Mouse (Mus musculus) liver, embryonic 12.5 days (tissue): ENCODE results near the gene Prkab2. TPM values are rescaled to one million over a fixed set of nuclear protein-coding genes. Genes with fewer than 3 reads are reported as not detected.

Experiments
- ATAC-seq: fragments of 200-750 bp; cut with Nextera tagmentation; 2 replicates; pipeline ENCODE4 v1.8.0; 2017; ENCODE audit warnings: moderate number of reproducible peaks, mild to moderate bottlenecking, moderate library complexity
- H3K27ac ChIP-seq: fragments of 300-500 bp; sonication (generic); 2 replicates; pipeline ENCODE4 v1.5.1; 2016; ENCODE audit warnings: mild to moderate bottlenecking
- H3K27me3 ChIP-seq: fragments of 300-500 bp; sonication (generic); replicated peaks from 2 replicates; pipeline ENCODE4 v1.6.1; 2016; ENCODE audit warnings: mild to moderate bottlenecking, moderate library complexity
- H3K36me3 ChIP-seq: fragments of 300-500 bp; sonication (generic); 2 replicates; pipeline ENCODE4 v1.6.1; 2016; ENCODE audit warnings: mild to moderate bottlenecking, moderate library complexity
- H3K4me1 ChIP-seq: fragments of 300-500 bp; sonication (generic); 2 replicates; pipeline ENCODE4 v1.6.1; 2016
- H3K4me2 ChIP-seq: fragments of 300-500 bp; sonication (generic); 2 replicates; pipeline ENCODE4 v1.6.1; 2016; ENCODE audit warnings: mild to moderate bottlenecking, moderate library complexity
- H3K4me3 ChIP-seq: fragments of 300-500 bp; sonication (generic); 2 replicates; pipeline ENCODE4 v1.5.1; 2016; ENCODE audit warnings: mild to moderate bottlenecking, moderate library complexity
- H3K9ac ChIP-seq: fragments of 300-500 bp; sonication (generic); 2 replicates; pipeline ENCODE4 v1.6.1; 2016; ENCODE audit warnings: mild to moderate bottlenecking, moderate library complexity
- H3K9me3 ChIP-seq: fragments of 300-500 bp; sonication (generic); replicated peaks from 2 replicates; pipeline ENCODE4 v1.6.1; 2016; ENCODE audit warnings: mild to moderate bottlenecking, moderate library complexity
- WGBS: fragments of 180-500 bp; shearing (Covaris S2); methylation state at CpG from one replicate; pipeline ENCODE4 v1.1.7; 2016; ENCODE audit not compliant: insufficient replicate concordance; 5-methylcytosine and 5-hydroxymethylcytosine counted together
- microRNA-seq: library from miRNA; unstranded; fragments of <30 nt; microRNA quantifications from one replicate; pipeline ENCODE4, GENCODE M21; 2017
- polyA plus RNA-seq: library from polyadenylated mRNA; unstranded; fragments of >200 nt; fragmentation: Nextera tagmentation; extraction: Ambion mirVana; gene quantifications from 2 replicates; pipeline ENCODE4 v1.2.1, GENCODE M21; 2016

The Prkab2 gene
- polyA plus RNA-seq, 1 experiment from 2014 or later, result 3.1 TPM

- Histone ChIP-seq H3K9me3 (no peaks in the 10 kb centered on the region), H3K4me2 (no peak overlapping the region), H3K9ac (no peak overlapping the region), H3K4me1 (no peaks in the 10 kb centered on the region), H3K27ac (no peak overlapping the region), H3K4me3 (no peak overlapping the region), H3K27me3 (no peaks in the 10 kb centered on the region), H3K36me3 (no peaks in the 10 kb centered on the region)
- 41% methylated on average over 3 of the region's 3 CpGs for WGBS
- no peak for ATAC-seq
Observed at GRCm38 (mm10) chr3:97701198-97701597, 43.2 kb downstream of the Prkab2 start.

GRCm38 (mm10) chr3:97702448-97703080, 44.6 kb downstream of the Prkab2 start:
- WGBS, result 72% methylated on average over 11 of the region's 11 CpGs
- H3K27ac ChIP-seq, result no peak overlapping the region

GRCm38 (mm10) chr3:97705508-97705907, 47.5 kb downstream of the Prkab2 start:
- 66% methylated on average over 3 of the region's 3 CpGs for WGBS
- Histone ChIP-seq H3K9ac (no peak overlapping the region), H3K4me1 (no peaks in the 10 kb centered on the region)

More at GRCm38 (mm10) chr3:97702448-97703080, 44.6 kb downstream of the Prkab2 start:
- Histone ChIP-seq H3K9me3 (no peaks in the 10 kb centered on the region), H3K9ac (no peak overlapping the region), H3K4me2 (no peak overlapping the region), H3K36me3 (no peaks in the 10 kb centered on the region), H3K27me3 (no peaks in the 10 kb centered on the region), H3K4me3 (no peak overlapping the region), H3K4me1 (no peaks in the 10 kb centered on the region)
- no peak for ATAC-seq

GRCm38 (mm10) chr3:97706561-97706960, 48.6 kb downstream of the Prkab2 start:
- H3K4me2 ChIP-seq, result no peak overlapping the region
- H3K4me3 ChIP-seq, result no peak overlapping the region
- H3K27ac ChIP-seq, result no peak overlapping the region
- no peaks in the 10 kb centered on the region for H3K27me3 ChIP-seq
- ATAC-seq, result no peak
- H3K9ac ChIP-seq, result no peak overlapping the region
- H3K9me3 ChIP-seq, result no peaks in the 10 kb centered on the region
- 69% methylated on average over 4 of the region's 4 CpGs for WGBS
- no peaks in the 10 kb centered on the region for H3K36me3 ChIP-seq
- no peaks in the 10 kb centered on the region for H3K4me1 ChIP-seq

More at GRCm38 (mm10) chr3:97705508-97705907, 47.5 kb downstream of the Prkab2 start:
- ATAC-seq, result no peak
- Histone ChIP-seq H3K27me3 (no peaks in the 10 kb centered on the region), H3K4me3 (no peak overlapping the region), H3K4me2 (no peak overlapping the region), H3K36me3 (no peaks in the 10 kb centered on the region), H3K27ac (no peak overlapping the region), H3K9me3 (no peaks in the 10 kb centered on the region)

GRCm38 (mm10) chr3:97710134-97710533, 52.1 kb downstream of the Prkab2 start:
- no peaks in the 10 kb centered on the region for H3K36me3 ChIP-seq
- no peaks in the 10 kb centered on the region for H3K27me3 ChIP-seq
- H3K9me3 ChIP-seq, result no peaks in the 10 kb centered on the region
- no peak overlapping the region for H3K4me3 ChIP-seq
- H3K9ac ChIP-seq, result no peak overlapping the region
- no peak overlapping the region for H3K27ac ChIP-seq
- H3K4me1 ChIP-seq, result no peaks in the 10 kb centered on the region
- no peak overlapping the region for H3K4me2 ChIP-seq
- ATAC-seq, result no peak
- WGBS, result 68% methylated on average over 11 of the region's 11 CpGs

- H3K4me3 ChIP-seq, result no peak overlapping the region
- H3K36me3 ChIP-seq, result no peaks in the 10 kb centered on the region
- H3K9me3 ChIP-seq, result no peaks in the 10 kb centered on the region
- H3K4me1 ChIP-seq, result no peaks in the 10 kb centered on the region
- ATAC-seq, result no peak
- no peak overlapping the region for H3K4me2 ChIP-seq
- H3K27me3 ChIP-seq, result no peaks in the 10 kb centered on the region
- WGBS, result 47% methylated on average over 5 of the region's 5 CpGs
- H3K9ac ChIP-seq, result no peak overlapping the region
- H3K27ac ChIP-seq, result no peak overlapping the region
Observed at GRCm38 (mm10) chr3:97710881-97711280, 52.9 kb downstream of the Prkab2 start.

- 58% methylated on average over 1 of the region's 1 CpGs for WGBS
- H3K36me3 ChIP-seq, result no peaks in the 10 kb centered on the region
- ATAC-seq, result no peak
Observed at GRCm38 (mm10) chr3:97715922-97716321, 57.9 kb downstream of the Prkab2 start.

GRCm38 (mm10) chr3:97719116-97719515, 61.1 kb downstream of the Prkab2 start:
- WGBS, result 68% methylated on average over 9 of the region's 9 CpGs
- Histone ChIP-seq H3K27ac (no peak overlapping the region), H3K4me3 (no peak overlapping the region), H3K4me2 (no peak overlapping the region), H3K9me3 (0 out of 2 replicates have a peak, but pooled peaks cover 2% of the 10 kb centered on the region), H3K9ac (no peak overlapping the region), H3K36me3 (no peaks in the 10 kb centered on the region), H3K4me1 (no peaks in the 10 kb centered on the region), H3K27me3 (no peaks in the 10 kb centered on the region)
- no peak for ATAC-seq

More at GRCm38 (mm10) chr3:97715922-97716321, 57.9 kb downstream of the Prkab2 start:
- no peak overlapping the region for H3K27ac ChIP-seq
- no peaks in the 10 kb centered on the region for H3K4me1 ChIP-seq
- H3K27me3 ChIP-seq, result no peaks in the 10 kb centered on the region
- no peak overlapping the region for H3K4me3 ChIP-seq
- no peak overlapping the region for H3K9ac ChIP-seq
- no peaks in the 10 kb centered on the region for H3K9me3 ChIP-seq
- H3K4me2 ChIP-seq, result no peak overlapping the region

Small RNA genes within 50 kb of the gene (microRNA-seq; reads per million reads assigned to microRNA genes)
- not detected for gene Mir7225

Other genes with a start within 250 kb of the Prkab2 start
- gene Olfr1402, start 236.2 kb upstream of the Prkab2 start, polyA plus RNA-seq, result not detected in 2 replicates
- gene Chd1l, start 48.0 kb upstream of the Prkab2 start, polyA plus RNA-seq, result 20.3 and 21.4 TPM in 2 replicates
- gene Fmo5, start 29.4 kb upstream of the Prkab2 start, polyA plus RNA-seq, result 5.6 and 5.7 TPM in 2 replicates
- not detected in 2 replicates for gene Gm17651, start 16.5 kb downstream of the Prkab2 start, polyA plus RNA-seq
- 8.9 and 9.9 TPM in 2 replicates for gene Pde4dip, start 230.5 kb downstream of the Prkab2 start, polyA plus RNA-seq
- gene Sec22b, start 243.0 kb downstream of the Prkab2 start, polyA plus RNA-seq, result 67.1 and 69.2 TPM in 2 replicates